Comparison of ENCODE assay signal across 11 mouse cellular contexts in the genomic region with DNA sequence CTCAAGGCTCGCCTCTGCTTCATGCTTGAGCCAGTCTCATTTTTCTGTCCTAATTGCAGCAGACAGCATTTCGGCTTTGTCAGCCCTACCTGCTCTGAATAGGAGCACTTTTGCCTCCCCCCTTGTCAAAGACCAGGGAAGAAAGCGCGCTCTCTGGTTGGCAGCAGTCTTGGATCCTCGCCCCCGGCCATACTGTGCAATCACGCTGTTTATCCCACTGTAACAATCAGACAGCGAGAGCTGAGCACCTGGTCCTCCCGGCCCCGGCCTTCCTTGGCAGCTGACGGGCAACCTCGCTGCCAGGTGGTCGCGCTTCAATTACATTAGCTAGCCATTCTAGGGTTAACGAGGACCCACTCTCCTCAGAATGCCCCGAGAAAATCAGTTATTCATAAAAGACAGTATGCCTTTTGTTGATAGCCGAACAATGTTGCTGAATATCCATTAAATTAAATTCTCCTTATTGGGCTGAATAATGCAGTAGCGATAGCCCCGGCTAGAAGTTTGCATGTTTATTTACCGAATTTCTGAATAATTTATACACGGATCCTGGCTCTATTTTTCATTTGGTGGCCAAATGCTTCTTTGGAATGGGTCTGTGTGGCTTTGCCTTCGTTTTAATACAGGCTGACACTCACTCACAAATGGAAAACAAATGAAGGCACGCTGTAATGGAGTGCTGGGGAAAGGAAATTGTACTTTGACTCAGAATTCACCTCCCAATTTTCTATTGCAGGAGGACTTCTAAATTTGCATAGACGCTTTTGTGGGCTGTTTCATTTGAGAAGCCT. TPM values are rescaled to one million over a fixed set of nuclear protein-coding genes. Genes with fewer than 3 reads are reported as not detected.
DNase-seq lines count a peak whose midpoint lies in the region; ATAC-seq and TF ChIP-seq lines count a peak whose summit lies in the region.
"Had no signal": no experiment of that assay in that cellular context is flagged by ENCODE, and none has a peak within 500 bp of the region (broad histone marks: within the 10 kb centered on the region; RNA-seq: fewer than 3 reads in every experiment).

No protein-coding gene starts in this region.

- dilution Hi-C loops in CH12.LX (cut with MboI; ENCODE audit: extremely low pct_ligation_motif_present, extremely low pct_unique_long_range_greater_than_20kb, low sequenced_read_pairs): no loop called here

- TF ChIP-seq EP300 in CH12.LX (IDR thresholded peaks at IDR 0.05; ENCODE audit: low read length): 0 out of 2 replicates have a peak, but pooled peaks have one; percentile 30

- H3K9me3 ChIP-seq in CH12.LX (replicated peaks; ENCODE audit: low read length): no peaks in the 10 kb centered on the region
- no peaks in the 10 kb centered on the region for H3K9me3 ChIP-seq in embryonic facial prominence, embryonic 14.5 days (ENCODE audit: control insufficient read depth, low read length)
- no peaks in the 10 kb centered on the region for H3K9me3 ChIP-seq in limb, embryonic 12.5 days

- H3K36me3 ChIP-seq in CH12.LX (replicated peaks in 1 of 2; ENCODE audit: control insufficient read depth in 1 of 2, insufficient read depth in 1 of 2, low read length in 1 of 2): peaks cover 0 to 10% of the 10 kb centered on the region in 2 experiments
- H3K36me3 ChIP-seq in embryonic facial prominence, embryonic 14.5 days (ENCODE audit: control insufficient read depth, insufficient read depth, low read length): no peaks in the 10 kb centered on the region
- H3K36me3 ChIP-seq in limb, embryonic 12.5 days: no peaks in the 10 kb centered on the region

- ATAC-seq in embryonic facial prominence, embryonic 14.5 days (ENCODE audit: low read depth): peak; percentile 81
- ATAC-seq in limb, embryonic 12.5 days (ENCODE audit: insufficient number of reproducible peaks, insufficient read depth, low FRiP score, low TSS enrichment, low read depth): 0 out of 2 replicates have a peak, but pooled peaks have one; percentile 37
- no peak for ATAC-seq in megakaryocyte progenitor cell, adult 5-6 weeks (replicated peaks; ENCODE audit: poor library complexity)

- no peaks in the 10 kb centered on the region for H3K27me3 ChIP-seq in CH12.LX (replicated peaks)
- H3K27me3 ChIP-seq in embryonic facial prominence, embryonic 14.5 days (replicated peaks; ENCODE audit: control insufficient read depth, insufficient read depth, low read length): no peaks in the 10 kb centered on the region
- no peaks in the 10 kb centered on the region for H3K27me3 ChIP-seq in limb, embryonic 12.5 days

- peaks cover 4 to 40% of the 10 kb centered on the region in 2 experiments for H3K4me1 ChIP-seq in CH12.LX (ENCODE audit: control insufficient read depth in 1 of 2, insufficient read depth in 2 of 2)
- peaks cover 6% of the 10 kb centered on the region; the same call in 1 of the 2 replicates for H3K4me1 ChIP-seq in embryonic facial prominence, embryonic 14.5 days (ENCODE audit: control insufficient read depth, insufficient read depth, low read length)
- H3K4me1 ChIP-seq in limb, embryonic 12.5 days (replicated peaks): peaks cover 11% of the 10 kb centered on the region; the same call in 1 of the 2 replicates

- peak; percentile 45 for DNase-seq in CH12.LX (ENCODE audit: extremely low read depth)
- peak; percentile 71 for DNase-seq in brain, adult 2 months (ENCODE audit: low read depth, low spot score)
- DNase-seq in embryonic facial prominence, embryonic 14.5 days (ENCODE audit: low spot score): peak; percentile 34
- no peak for DNase-seq in heart, adult 8-10 months (ENCODE audit: low spot score)
- DNase-seq in frontal cortex, postnatal 10 days (ENCODE audit: low spot score in 2 of 2): no peak
- DNase-seq: kidney, postnatal 4 days had no signal

- TF ChIP-seq POLR2A in CH12.LX (IDR thresholded peaks at IDR 0.05; ENCODE audit: low read depth, low read length): no peak

- no peak for TF ChIP-seq RAD21 in CH12.LX (IDR thresholded peaks at IDR 0.05; ENCODE audit: low read depth, low read length)

- no peak overlapping the region for H3K27ac ChIP-seq in CH12.LX (ENCODE audit: insufficient read depth, low read depth)
- no peak overlapping the region for H3K27ac ChIP-seq in embryonic facial prominence, embryonic 14.5 days (replicated peaks; ENCODE audit: low read depth, low read length)
- H3K27ac ChIP-seq in limb, embryonic 12.5 days: no peak overlapping the region

- no peak overlapping the region for H3K9ac ChIP-seq in CH12.LX (ENCODE audit: insufficient read depth, low read depth)
- H3K9ac ChIP-seq in embryonic facial prominence, embryonic 14.5 days (ENCODE audit: low read depth, low read length): peak overlapping the region; percentile 30
- no peak overlapping the region for H3K9ac ChIP-seq in limb, embryonic 12.5 days (replicated peaks)

- H3K79me2 ChIP-seq in CH12.LX (replicated peaks; ENCODE audit: control insufficient read depth, extremely low read depth, insufficient read depth, poor library complexity, severe bottlenecking): no peaks in the 10 kb centered on the region

- H3K4me2 ChIP-seq in CH12.LX (ENCODE audit: insufficient read depth, low read depth, poor library complexity, severe bottlenecking): peak overlapping the region; percentile 5; the same call in 1 of the 2 replicates
- H3K4me2 ChIP-seq in embryonic facial prominence, embryonic 14.5 days (ENCODE audit: low read depth, low read length): peak overlapping the region; percentile 23; the same call in 1 of the 2 replicates
- peak overlapping the region; percentile 5; the same call in 1 of the 2 replicates for H3K4me2 ChIP-seq in limb, embryonic 12.5 days
- H3K4me2 ChIP-seq: heart, embryonic 11.5 days had no signal

- WGBS in embryonic facial prominence, embryonic 14.5 days: 45% methylated on average over 24 of the region's 24 CpGs
- WGBS in limb, embryonic 12.5 days: 52% methylated on average over 24 of the region's 24 CpGs

- no peak for TF ChIP-seq CTCF in CH12.LX (conservative IDR thresholded peaks at IDR 0.05 in 1 of 2, IDR thresholded peaks at IDR 0.05 in 1 of 2; ENCODE audit: low read depth in 2 of 2, low read length in 2 of 2)

- H3K4me3 ChIP-seq in CH12.LX (replicated peaks in 1 of 3; ENCODE audit: low read depth in 2 of 3, low read length in 2 of 3, poor library complexity in 1 of 3): no peak overlapping the region
- H3K4me3 ChIP-seq in embryonic facial prominence, embryonic 14.5 days (ENCODE audit: low read depth, low read length): no peak overlapping the region
- H3K4me3 ChIP-seq in limb, embryonic 12.5 days (replicated peaks): no peak overlapping the region

- in situ Hi-C loops in CH12.LX (cut with MboI; ENCODE audit: low pct_ligation_motif_present, low pct_unique_long_range_greater_than_20kb, low sequenced_read_pairs): no loop called here

TF ChIP-seq in CH12.LX, 34 proteins besides CTCF, POLR2A, EP300 and RAD21:
- TF ChIP-seq CHD1 (IDR thresholded peaks at IDR 0.05; ENCODE audit: low read depth, low read length): no peak
TF ChIP-seq in CH12.LX: peak in this region for 0.

RNA-seq across cellular contexts. Expression of a gene that starts 57.9 kb away (rescaled TPM):
- total RNA-seq in CH12.LX (2012; rRNA removed) (not detected in 2 replicates), CH12.LX (2014; rRNA removed) (not detected in 2 replicates)
- not detected in 2 replicates for polyA plus RNA-seq in CH12.LX (2012; ENCODE audit: insufficient read length, low read depth)
- polyA plus RNA-seq in embryonic facial prominence, embryonic 14.5 days (2014; fragmentation: Nextera tagmentation; extraction: Ambion mirVana): 1.0 and 1.3 TPM in 2 replicates
- not detected in 2 replicates for polyA plus RNA-seq in limb, embryonic 12.5 days (2016; fragmentation: Nextera tagmentation; extraction: Ambion mirVana)
- total RNA-seq in heart, adult 8-10 months (2022): not detected
- total RNA-seq in megakaryocyte progenitor cell, adult 5-6 weeks (2015): not detected in 2 replicates
- not detected in 2 replicates for total RNA-seq in megakaryocyte progenitor cell, adult 5-6 weeks (2017)
- polyA plus RNA-seq: heart, embryonic 11.5 days; liver, embryonic 16.5 days; testis, adult 2 months had no signal

Comparison
In these comparisons a context has a peak if more than half of its experiments do, and no peak if none do; other contexts are left out.
1. DNase-seq: peak in CH12.LX (single experiment), brain, adult 2 months (single experiment) and embryonic facial prominence, embryonic 14.5 days (single experiment); none in heart, adult 8-10 months (single experiment) and frontal cortex, postnatal 10 days (0 of 2).
2. Peak in every context shown above with its lines, with median percentiles within 50 percentile points of each other: H3K4me2 ChIP-seq.